Mouse (Mus musculus): ENCODE measurements around the gene Inip.
A peak's percentile ranks its signal among the peaks of the same experiment; 100 is the strongest.

The Inip gene

DNA sequence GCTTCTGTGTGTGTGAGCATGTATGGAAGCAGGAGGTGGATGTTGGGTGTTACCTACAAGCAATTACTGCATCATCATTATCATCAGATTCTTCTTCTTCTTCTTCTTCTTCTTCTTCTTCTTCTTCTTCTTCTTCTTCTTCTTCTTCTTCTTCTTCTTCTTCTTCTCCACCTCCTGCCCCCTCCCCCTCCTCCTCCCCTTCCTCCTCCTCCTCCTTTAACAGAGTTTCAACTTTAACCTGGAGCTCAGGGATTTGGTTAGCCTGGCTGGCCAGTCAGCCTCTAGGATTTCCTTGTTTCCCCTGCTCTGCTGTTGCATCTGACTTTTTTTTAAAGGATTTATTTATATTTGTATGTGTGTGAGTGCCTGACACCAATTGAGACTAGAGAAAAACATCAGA lies at the start of gene Inip:
Gene Inip, minus strand, starts transcription at position 101 of the 400 bp plus-strand sequence.
- DNase-seq (ENCODE audit: low spot score) = no peak

DNA sequence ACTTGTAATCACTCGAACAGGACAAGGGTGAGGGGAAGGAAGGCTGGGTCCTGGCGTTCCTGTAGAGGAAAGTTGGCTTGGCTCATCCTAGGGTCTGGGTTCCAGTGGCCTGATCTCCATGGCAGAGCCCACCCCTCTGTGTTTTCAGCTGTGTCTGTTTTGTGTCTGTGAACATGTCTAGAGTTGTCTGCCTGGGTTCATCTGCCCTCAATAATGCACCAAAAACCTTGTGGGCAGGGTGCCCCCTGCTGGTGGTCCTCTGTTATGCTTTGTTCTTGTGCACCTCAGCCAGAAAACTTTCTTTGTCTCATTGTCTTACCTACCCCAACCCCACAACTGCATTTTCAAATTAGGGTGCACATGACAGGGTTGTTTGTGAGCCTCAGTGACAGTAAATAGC lies 48.8 kb upstream of the Inip start:
- DNase-seq (ENCODE audit: low spot score) = peak; percentile 78

DNA sequence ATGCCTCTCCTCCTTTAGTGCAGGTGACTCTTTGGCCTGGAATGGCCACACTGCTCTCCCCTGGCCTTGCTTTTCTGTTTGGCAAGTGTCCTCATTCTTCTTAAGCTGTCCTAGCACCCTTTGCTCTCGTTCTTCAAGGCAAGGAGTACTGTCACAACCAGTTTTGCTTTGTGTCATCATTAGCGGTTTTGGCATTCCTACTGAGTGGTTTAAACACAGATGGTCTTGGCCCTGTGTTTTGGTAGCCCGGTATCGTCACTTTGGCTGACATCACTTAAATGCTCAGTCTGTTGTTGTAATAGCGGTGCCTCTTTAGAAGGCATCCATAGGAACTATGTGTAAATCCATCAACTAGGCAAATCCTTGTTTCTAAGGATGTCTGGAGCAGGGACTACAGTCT lies 46.1 kb upstream of the Inip start:
- no peak for DNase-seq (ENCODE audit: low spot score)

GRCm38 (mm10) chr4:59845245-59845637 lies 43.9 kb upstream of the Inip start:
- no peak for DNase-seq (ENCODE audit: low spot score)

- no peak for DNase-seq (ENCODE audit: low spot score)
Measured at GRCm38 (mm10) chr4:59844460-59845244, 43.3 kb upstream of the Inip start.

GRCm38 (mm10) chr4:59837659-59838058 lies 36.3 kb upstream of the Inip start:
- no peak for DNase-seq (ENCODE audit: low spot score)

- DNase-seq (ENCODE audit: low spot score) = no peak
Measured at GRCm38 (mm10) chr4:59832810-59833209, 31.4 kb upstream of the Inip start.

DNA sequence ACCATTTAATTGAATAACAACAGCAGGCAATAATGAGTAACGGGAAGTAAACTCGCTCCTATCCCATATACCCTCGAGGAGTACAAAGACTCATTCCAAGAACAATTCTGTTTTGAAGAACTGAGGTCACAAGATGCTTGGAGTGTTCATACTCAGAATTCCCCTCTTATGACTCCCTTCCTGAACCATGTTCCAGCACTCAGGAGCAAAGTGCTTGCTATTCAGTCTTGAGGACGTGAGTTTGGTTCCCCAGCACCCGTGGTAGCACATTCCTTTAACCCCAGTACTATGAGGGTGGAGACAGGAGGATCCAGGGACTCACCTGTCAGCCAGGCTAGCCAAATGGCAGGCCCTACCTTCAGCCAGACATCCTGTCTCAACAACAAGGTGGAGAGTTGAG lies 29.6 kb upstream of the Inip start:
- DNase-seq (ENCODE audit: low spot score) = no peak

GRCm38 (mm10) chr4:59829072-59829471 lies 27.7 kb upstream of the Inip start:
- no peak for DNase-seq (ENCODE audit: low spot score)

DNA sequence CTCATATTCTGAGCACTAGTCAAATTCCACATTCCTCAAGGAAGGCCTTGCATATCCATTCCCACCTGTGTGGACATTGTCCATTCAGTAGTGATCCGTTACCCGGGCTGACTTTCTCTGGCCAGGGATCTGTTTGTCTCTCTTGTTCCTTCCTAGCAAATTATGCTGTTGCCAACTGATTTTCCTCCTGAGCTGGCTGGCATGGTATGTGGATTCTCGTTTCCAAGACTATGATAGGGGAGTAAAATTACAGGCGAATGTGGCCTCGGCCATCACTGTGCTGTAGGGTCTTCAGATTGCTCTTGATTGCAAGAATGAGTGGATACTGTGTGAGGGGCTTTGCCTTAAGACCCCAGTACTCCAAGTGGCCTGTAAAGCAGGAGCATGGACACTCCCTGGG lies 25.0 kb upstream of the Inip start:
- DNase-seq (ENCODE audit: low spot score) = no peak

DNA sequence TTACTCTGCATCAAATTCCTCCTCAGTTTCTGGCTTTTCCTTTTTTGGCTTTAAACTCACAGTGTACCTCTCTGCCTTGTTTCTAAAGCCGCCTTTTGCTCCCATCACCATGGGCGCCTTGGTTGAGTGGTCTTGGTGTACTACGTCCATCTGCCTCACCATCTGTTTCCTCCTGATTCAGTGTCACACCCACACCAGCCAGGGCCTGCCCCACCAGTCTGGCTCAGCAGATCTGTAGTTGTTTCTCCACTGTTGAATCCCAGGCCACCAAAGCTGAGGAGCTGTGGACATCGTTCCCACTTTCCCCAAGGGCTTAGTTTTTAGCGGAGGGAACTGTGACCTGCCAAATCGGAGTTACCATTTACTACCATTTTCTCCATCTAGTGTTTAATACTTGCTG lies 24.2 kb upstream of the Inip start:
- DNase-seq (ENCODE audit: low spot score) = no peak

DNA sequence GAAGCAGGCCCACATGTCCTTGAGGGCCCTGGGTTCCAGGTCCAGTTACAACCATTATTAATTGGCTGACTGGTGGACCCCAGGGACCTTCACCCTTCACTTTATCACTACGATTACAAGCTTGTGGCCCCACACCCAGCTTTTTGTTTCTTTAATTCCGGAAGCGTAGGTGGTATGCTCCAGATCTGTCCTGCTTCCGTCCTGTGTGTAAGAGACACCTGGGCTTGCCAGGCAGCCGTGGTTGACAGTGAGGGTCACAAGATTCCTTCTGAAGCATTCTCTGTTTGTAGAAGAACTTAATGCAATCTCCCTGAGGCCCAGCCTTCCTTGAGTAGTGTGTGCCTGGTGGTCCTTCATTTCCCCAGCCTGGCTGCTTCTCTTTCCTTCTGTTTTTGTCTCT lies 23.5 kb upstream of the Inip start:
- no peak for DNase-seq (ENCODE audit: low spot score)

- no peak for DNase-seq (ENCODE audit: low spot score)
Measured at GRCm38 (mm10) chr4:59823470-59823869, 22.1 kb upstream of the Inip start.

DNA sequence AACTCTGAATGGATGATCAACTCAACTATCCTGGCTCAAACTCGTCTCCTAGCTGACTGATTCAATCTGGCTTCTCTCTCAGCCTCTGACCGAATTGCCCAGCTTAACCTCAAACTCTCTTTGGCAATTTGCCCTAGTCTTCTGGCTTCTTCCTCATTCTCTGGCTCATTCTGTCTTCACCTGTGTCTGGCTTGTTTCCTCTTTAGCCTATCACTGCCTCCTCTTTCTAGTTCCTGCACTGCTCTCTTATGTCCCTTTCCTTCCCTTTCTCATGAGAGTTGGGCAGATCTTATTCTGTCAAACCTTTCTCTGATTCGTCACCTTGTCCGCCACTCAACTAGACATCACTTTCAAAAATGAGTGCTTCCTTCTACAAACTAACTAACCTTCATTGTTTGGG lies 20.7 kb upstream of the Inip start:
- DNase-seq (ENCODE audit: low spot score) = no peak

GRCm38 (mm10) chr4:59821516-59821915 lies 20.1 kb upstream of the Inip start:
- DNase-seq (ENCODE audit: low spot score) = no peak

GRCm38 (mm10) chr4:59819477-59820022 lies 18.2 kb upstream of the Inip start:
- no peak for DNase-seq (ENCODE audit: low spot score)

GRCm38 (mm10) chr4:59819054-59819472 lies 17.7 kb upstream of the Inip start:
- DNase-seq (ENCODE audit: low spot score) = no peak

DNA sequence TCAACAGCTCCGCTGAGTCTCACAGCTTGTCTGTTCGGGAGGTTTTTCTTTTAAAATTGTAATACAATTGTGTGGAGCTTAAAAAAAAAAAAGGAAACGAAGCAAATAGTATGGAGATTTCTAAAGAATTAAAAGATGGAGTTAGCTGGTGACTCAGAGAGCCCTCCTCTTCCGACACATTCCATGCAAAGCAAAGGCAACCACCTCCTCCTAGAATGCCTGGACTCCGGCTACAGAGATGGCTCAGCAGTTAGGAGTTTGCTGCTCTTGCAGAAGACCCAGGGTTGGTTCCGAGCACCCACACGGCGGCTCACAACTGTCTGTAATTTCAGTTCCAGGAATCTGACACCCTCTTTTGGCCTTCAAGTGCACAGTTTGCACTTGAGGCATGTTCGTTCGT lies 17.1 kb upstream of the Inip start:
- no peak for DNase-seq (ENCODE audit: low spot score)

- no peak for DNase-seq (ENCODE audit: low spot score)
Measured at GRCm38 (mm10) chr4:59817790-59818189, 16.4 kb upstream of the Inip start.

DNA sequence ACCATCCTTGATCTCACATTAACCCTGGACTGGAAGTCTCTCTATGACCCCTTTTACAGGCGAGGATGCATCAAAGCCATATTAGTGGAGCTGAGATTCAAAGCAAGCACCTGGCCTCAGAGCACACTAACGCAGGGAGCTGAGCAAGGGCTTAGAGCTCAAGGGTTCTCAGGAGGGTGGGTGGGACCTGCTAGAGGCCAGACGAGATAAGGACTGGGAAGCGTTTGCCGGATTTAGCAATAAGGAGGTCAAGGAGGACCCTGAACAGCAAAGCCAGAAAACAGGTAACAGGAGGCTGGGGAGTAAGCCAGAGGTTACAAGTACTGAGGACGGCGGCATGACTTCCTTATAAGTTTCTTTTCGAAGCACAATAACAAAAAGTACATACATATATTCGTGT lies 15.1 kb upstream of the Inip start:
- DNase-seq (ENCODE audit: low spot score) = no peak

- DNase-seq (ENCODE audit: low spot score) = no peak
Measured at GRCm38 (mm10) chr4:59816016-59816415, 14.6 kb upstream of the Inip start.

GRCm38 (mm10) chr4:59815121-59815810 lies 13.9 kb upstream of the Inip start:
- no peak for DNase-seq (ENCODE audit: low spot score)

- DNase-seq (ENCODE audit: low spot score) = no peak
Measured at GRCm38 (mm10) chr4:59814094-59814493, 12.7 kb upstream of the Inip start.
